Mouse (Mus musculus): ENCODE data around the gene Gm17079.
"Not testable (repeated sequence)": the region's sequence is repeated elsewhere in the genome, so short reads cannot be mapped to it uniquely, and the experiment has no call there.

Gm17079 gene

GRCm38 (mm10) chr14:51695368-51695767, at the start of gene Gm17079:
Gene Gm17079 (minus strand): TSS chr14:51695468.
- not testable (repeated sequence) for DNase-seq

GRCm38 (mm10) chr14:51740347-51741170, 45.3 kb upstream of the Gm17079 start:
- DNase-seq = peak; percentile 57

- peak; percentile 7 for DNase-seq
Observed at GRCm38 (mm10) chr14:51739150-51739993, 44.1 kb upstream of the Gm17079 start.

DNA sequence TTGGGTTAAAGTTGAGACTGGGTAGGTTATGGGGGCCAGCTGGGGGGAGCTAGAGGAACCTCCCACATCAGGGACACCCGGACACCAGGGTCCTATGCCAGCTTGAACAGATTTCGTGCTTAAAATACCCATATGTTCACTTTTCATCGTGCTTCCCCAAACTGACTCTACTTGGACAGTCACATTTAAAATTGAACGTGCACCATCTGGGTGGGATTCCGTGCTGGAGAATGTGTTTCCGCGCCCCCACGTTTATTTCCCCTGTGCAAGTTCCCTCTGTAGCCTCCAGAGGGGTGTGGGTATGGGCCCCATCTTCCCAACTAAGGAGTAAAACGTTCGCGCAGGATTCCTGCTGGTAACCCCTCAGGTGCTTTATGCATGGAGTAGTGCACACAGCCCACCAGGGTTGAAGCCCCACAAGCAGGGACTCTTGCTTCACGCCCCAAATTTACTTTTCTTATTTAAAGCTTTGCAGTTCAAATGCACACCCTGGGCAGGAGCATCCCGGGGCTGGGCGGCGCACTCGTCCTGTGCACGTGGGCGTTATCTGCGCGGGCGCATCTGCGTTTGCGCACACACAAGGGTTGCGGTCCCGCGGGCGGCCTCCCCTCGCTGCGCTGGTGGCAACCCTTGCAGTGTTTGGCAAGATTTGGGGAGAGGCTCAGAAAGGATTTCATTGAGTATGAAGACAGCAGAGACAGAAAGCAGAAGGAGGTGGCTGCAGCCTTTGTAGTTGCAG, 43.3 kb upstream of the Gm17079 start:
- DNase-seq = peak; percentile 26

DNA sequence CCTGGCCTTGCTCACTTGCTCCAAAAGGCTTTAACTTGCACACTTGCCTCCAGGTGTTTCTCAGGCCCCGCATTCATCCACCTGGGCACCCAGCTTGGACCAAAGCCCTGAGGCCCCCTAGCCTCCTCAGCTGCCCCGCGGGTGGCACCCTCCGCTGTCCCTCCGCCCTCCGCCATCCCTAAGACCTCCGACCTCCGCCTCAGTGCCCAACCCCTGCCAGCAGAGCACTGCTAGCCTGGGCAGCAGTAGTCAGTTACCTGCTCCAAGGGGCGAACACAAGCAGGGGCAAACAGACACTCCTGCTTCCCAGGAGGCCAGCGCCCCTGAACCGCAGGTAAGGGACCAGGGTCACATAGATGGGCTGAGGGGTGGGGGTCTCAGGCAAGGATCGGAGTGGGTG, 42.7 kb upstream of the Gm17079 start:
- DNase-seq = no peak

DNA sequence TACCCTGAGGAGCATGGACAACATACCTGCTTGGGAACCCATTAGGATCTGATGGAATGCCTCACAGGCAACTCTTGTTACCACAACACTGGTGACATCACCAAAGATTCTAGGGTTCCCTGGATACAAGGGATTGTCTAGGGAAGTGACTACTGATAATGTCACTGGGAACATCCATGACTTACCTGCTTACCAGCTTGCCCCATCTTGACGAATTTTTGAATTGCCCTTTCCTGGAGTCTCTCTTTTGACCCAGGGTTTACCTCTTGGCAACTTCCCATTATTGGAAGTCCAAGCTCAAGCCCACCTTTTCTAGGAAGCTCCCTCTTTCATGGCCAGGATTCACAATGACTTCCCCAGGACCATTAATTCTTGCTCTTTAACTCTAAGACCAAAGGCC, 21.8 kb upstream of the Gm17079 start, which contains the start of gene Gm5800:
TSS of gene Gm5800 (minus strand) at position 101 of the 400 bp plus-strand sequence.
- DNase-seq = no peak

- no peak for DNase-seq
Observed at GRCm38 (mm10) chr14:51677269-51677668, 18.0 kb downstream of the Gm17079 start.
